Mouse (Mus musculus) stomach, postnatal 0 days (tissue): Measurements from ENCODE around the gene Dscam. TPM values are rescaled to one million over a fixed set of nuclear protein-coding genes. Genes with fewer than 3 reads are reported as not detected.

Experiments used
- ATAC-seq: fragments of 200-750 bp; cut with Nextera tagmentation; 2 replicates; pipeline ENCODE4 v1.8.0; 2017; ENCODE audit not compliant: low FRiP score, low TSS enrichment
- DNase-seq: peaks from one replicate; pipeline ENCODE4 v3.0.0-alpha.2; 2016; ENCODE audit warnings: low spot score
- H3K27ac ChIP-seq: fragments of 300-500 bp; sonication (generic); replicated peaks from 2 replicates; pipeline ENCODE4 v1.5.1; 2014; ENCODE audit warnings: mild to moderate bottlenecking, control low read depth
- H3K27me3 ChIP-seq: fragments of 300-500 bp; sonication (generic); 2 replicates; pipeline ENCODE4 v1.6.1; 2014; ENCODE audit warnings: low read length; ENCODE audit not compliant: control insufficient read depth, insufficient read depth
- H3K36me3 ChIP-seq: fragments of 300-500 bp; sonication (generic); 2 replicates; pipeline ENCODE4 v1.6.1; 2014; ENCODE audit warnings: low read length, mixed read lengths; ENCODE audit not compliant: control insufficient read depth, insufficient read depth
- H3K4me1 ChIP-seq: fragments of 300-500 bp; sonication (generic); replicated peaks from 2 replicates; pipeline ENCODE4 v1.6.1; 2014; ENCODE audit warnings: antibody characterized with exemption; ENCODE audit not compliant: control insufficient read depth, insufficient read depth
- H3K4me2 ChIP-seq: fragments of 300-500 bp; sonication (generic); replicated peaks from 2 replicates; pipeline ENCODE4 v1.6.1; 2014; ENCODE audit warnings: low read depth, mild to moderate bottlenecking, control low read depth, moderate library complexity
- H3K4me3 ChIP-seq: fragments of 300-500 bp; sonication (generic); 2 replicates; pipeline ENCODE4 v1.5.1; 2014; ENCODE audit warnings: low read depth, low read length, control low read depth
- H3K9ac ChIP-seq: fragments of 300-500 bp; sonication (generic); 2 replicates; pipeline ENCODE4 v1.6.1; 2014; ENCODE audit warnings: mild to moderate bottlenecking, low read length, control low read depth, mixed read lengths
- H3K9me3 ChIP-seq: fragments of 300-500 bp; sonication (generic); 2 replicates; pipeline ENCODE4 v1.6.1; 2016; ENCODE audit warnings: low read length; ENCODE audit not compliant: control insufficient read depth
- CTCF ChIP-seq: IDR thresholded peaks from 2 replicates; pipeline ENCODE4 v1.5.1; 2016; ENCODE audit warnings: antibody characterized with exemption, low read depth, mild to moderate bottlenecking, moderate library complexity
- EP300 ChIP-seq: optimal IDR thresholded peaks from 2 replicates; pipeline ENCODE3; 2016; ENCODE audit warnings: antibody characterized with exemption
- WGBS: fragments of 180-500 bp; shearing (Covaris S2); extraction: QIAGEN DNeasy Blood & Tissue Kit; methylation state at CpG from one replicate; pipeline ENCODE4 v1.1.7; 2014; 5-methylcytosine and 5-hydroxymethylcytosine counted together
- polyA plus RNA-seq: library from polyadenylated mRNA; unstranded; fragments of >200 nt; fragmentation: Nextera tagmentation; extraction: Ambion mirVana; gene quantifications from 2 replicates; pipeline ENCODE4 v1.2.1, GENCODE M21; 2015

Dscam gene
- polyA plus RNA-seq, 1 experiment from 2014 or later: 0.13 TPM

DNA sequence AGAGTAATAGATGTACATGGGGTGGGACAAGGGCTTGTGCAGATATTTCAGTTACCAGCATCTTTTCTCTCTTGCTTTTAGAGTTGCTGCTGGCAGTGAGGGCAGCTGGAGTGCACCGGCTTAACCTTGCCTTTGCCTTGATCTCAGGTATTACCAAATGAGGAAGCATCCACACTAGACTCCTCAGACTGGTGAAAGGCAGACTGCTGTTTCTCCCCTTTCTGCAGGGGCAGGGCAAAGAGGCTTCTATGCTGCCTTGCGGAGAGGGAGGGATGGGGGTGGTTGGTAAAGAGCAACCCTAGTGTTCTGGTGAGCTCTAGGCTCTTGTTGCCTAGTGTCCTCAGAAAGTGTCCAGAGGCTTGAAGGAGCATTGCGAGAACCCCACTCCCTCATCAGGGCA lies 412.2 kb downstream of the Dscam start:
- WGBS: 61% methylated on average over 3 of the region's 3 CpGs

DNA sequence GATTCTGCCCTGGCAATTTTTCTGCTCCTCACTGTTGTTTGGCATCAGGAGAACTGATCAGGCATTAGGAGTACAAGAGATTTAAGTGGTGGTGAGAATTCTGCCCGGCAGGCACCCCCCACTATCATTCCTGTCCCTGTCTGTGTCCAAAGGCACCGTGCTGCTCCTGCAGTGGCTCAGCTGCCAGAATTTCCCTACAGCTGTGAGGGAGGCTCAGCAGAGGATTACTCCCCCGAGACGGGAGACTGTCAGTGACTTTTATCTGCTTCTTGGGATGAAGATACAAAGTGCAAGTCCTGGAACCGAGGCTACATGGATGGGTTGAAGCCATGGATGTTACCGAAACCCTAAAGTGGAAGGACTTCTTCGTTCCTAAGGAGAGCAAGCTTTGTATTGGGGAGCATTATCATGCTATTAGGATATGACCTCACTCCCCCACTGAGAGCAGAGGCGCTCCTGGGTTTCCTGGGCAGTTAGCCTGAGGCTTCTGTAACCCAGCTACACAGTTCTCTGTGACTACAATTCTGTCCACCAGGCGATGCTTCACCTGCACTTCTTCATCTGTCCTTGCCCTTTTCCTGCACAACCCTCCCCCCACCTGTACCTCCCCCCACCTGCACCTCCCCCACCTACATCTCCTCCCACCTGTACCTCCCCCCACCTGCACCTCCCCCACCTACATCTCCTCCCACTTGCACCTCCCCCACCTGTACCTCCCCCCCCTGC lies 412.8 kb downstream of the Dscam start:
- no peak for TF ChIP-seq EP300
- no peak for TF ChIP-seq CTCF
- no peak overlapping the region for H3K4me3 ChIP-seq
- no peaks in the 10 kb centered on the region for H3K4me1 ChIP-seq
- H3K4me2 ChIP-seq: no peak overlapping the region
- WGBS: 9% methylated on average over 9 of the region's 9 CpGs
- H3K36me3 ChIP-seq: no peaks in the 10 kb centered on the region
- ATAC-seq (no peak), DNase-seq (no peak)
- no peaks in the 10 kb centered on the region for H3K27me3 ChIP-seq
- H3K9ac ChIP-seq: no peak overlapping the region
- no peak overlapping the region for H3K27ac ChIP-seq
- no peaks in the 10 kb centered on the region for H3K9me3 ChIP-seq

More for the DNA sequence above, 412.2 kb downstream of the Dscam start:
- Histone ChIP-seq H3K9me3 (no peaks in the 10 kb centered on the region), H3K27ac (no peak overlapping the region), H3K4me1 (no peaks in the 10 kb centered on the region), H3K4me2 (no peak overlapping the region), H3K27me3 (no peaks in the 10 kb centered on the region), H3K4me3 (no peak overlapping the region), H3K9ac (no peak overlapping the region), H3K36me3 (no peaks in the 10 kb centered on the region)
- DNase-seq (no peak), ATAC-seq (no peak)
- TF ChIP-seq CTCF (no peak), EP300 (no peak)

DNA sequence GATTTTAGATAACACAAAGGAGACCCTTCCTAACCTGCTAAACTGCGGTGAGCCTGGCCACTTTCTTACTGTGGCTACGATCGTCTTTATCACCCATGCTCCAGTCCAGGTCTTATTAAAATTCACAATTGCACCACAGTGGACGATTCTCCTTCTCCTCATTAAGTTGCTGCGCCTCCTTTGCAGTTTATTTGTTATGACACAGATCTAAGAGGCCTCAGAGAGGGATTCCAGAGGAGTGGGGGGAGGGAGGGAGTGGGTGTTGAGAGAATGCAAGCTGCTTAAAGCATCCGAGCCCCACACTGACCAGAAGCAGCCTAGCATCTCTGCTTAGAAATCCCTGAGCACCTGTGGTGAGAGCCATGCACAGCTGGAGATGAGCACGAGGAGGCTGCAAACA lies 413.6 kb downstream of the Dscam start:
- no peak for ATAC-seq
- Histone ChIP-seq H3K4me1 (no peaks in the 10 kb centered on the region), H3K4me2 (no peak overlapping the region), H3K4me3 (no peak overlapping the region), H3K27me3 (no peaks in the 10 kb centered on the region), H3K27ac (no peak overlapping the region), H3K9ac (no peak overlapping the region), H3K9me3 (no peaks in the 10 kb centered on the region), H3K36me3 (no peaks in the 10 kb centered on the region)
- TF ChIP-seq CTCF (no peak), EP300 (no peak)
- WGBS: 21% methylated on average over 7 of the region's 7 CpGs
- no peak for DNase-seq

DNA sequence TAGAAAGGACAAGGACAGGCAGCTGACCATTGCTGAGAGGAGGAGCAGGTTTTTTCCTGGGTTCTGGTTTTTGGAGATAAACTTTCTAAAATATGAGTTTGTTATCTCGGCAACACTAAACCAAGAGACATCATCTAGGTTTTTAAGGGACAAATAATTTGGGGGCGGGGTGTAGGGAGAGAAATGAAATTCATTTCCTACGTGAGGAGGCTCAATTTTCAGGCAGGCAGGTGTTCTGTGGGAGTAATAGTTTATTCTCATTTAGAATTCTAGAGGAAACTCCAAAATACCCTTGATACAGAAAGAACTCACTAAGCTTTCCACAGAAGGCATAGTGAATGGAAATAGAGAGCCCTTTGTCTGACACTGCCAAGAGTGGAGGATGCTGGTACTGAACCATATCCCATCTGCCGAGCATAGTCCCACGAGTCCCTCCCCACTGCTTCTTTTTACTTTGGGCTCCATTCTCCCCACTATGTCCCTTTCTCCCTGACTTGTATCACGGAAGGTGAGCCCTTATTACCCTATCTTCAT lies 415.5 kb downstream of the Dscam start:
- no peak for DNase-seq
- no peaks in the 10 kb centered on the region for H3K4me1 ChIP-seq
- TF ChIP-seq EP300 (no peak), CTCF (no peak)
- H3K9ac ChIP-seq: no peak overlapping the region
- no peak overlapping the region for H3K4me3 ChIP-seq
- no peaks in the 10 kb centered on the region for H3K36me3 ChIP-seq
- no peaks in the 10 kb centered on the region for H3K9me3 ChIP-seq
- no peak overlapping the region for H3K4me2 ChIP-seq
- WGBS: 75% methylated on average over 6 of the region's 6 CpGs
- ATAC-seq: no peak
- no peak overlapping the region for H3K27ac ChIP-seq
- no peaks in the 10 kb centered on the region for H3K27me3 ChIP-seq

DNA sequence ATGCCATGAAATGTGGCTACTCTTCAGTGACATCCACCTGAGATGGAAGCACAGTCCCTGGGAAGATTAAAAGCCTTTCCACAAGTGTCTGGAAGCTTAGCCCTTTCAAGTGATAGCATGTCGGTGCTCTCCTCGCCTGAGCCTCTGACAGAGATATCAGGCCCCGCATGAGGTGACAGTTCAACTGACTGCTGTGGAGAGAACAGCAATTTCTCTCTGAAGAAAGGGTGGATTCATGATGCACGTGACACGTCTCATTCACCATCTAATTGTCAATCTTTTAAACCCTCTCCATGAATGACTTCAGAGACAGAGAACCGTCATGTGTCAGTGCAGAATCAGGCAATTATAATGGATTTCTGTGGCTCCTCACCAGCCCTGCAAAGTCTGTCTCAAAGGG lies 416.2 kb downstream of the Dscam start:
- TF ChIP-seq CTCF: no peak
- TF ChIP-seq EP300: no peak
- Histone ChIP-seq H3K4me1 (no peaks in the 10 kb centered on the region), H3K9ac (no peak overlapping the region), H3K27ac (no peak overlapping the region), H3K36me3 (no peaks in the 10 kb centered on the region), H3K4me2 (no peak overlapping the region), H3K27me3 (no peaks in the 10 kb centered on the region), H3K9me3 (no peaks in the 10 kb centered on the region), H3K4me3 (no peak overlapping the region)
- no peak for DNase-seq
- ATAC-seq: no peak
- 54% methylated on average over 6 of the region's 6 CpGs for WGBS

DNA sequence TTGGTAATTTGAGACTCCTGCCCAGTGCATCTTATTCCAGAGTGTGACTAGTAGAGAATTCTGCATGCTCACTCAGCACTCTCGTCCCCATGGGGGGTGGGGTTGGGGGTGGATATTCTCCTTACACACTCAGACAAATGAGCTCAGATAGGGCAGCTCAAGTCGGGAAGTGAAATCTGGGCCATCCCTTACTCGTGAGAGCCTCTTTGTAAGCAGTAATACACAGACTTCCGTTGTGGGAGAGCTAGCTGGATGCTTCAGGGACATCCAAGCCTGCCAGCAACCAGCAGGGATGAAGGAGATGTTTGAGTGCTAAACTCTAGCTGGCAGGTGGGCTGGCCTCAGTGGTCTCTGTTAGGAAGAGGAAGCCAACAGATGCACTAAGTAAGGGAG lies 416.8 kb downstream of the Dscam start:
- no peaks in the 10 kb centered on the region for H3K4me1 ChIP-seq
- H3K27me3 ChIP-seq: no peaks in the 10 kb centered on the region
- TF ChIP-seq CTCF (no peak), EP300 (no peak)
- H3K36me3 ChIP-seq: no peaks in the 10 kb centered on the region
- no peak for DNase-seq
- H3K9me3 ChIP-seq: no peaks in the 10 kb centered on the region
- no peak overlapping the region for H3K4me2 ChIP-seq
- ATAC-seq: no peak
- 40% methylated on average over 4 of the region's 4 CpGs for WGBS
- no peak overlapping the region for H3K27ac ChIP-seq
- no peak overlapping the region for H3K9ac ChIP-seq
- no peak overlapping the region for H3K4me3 ChIP-seq
